In genomic region chr19:32906820-32907219, GRCm38 (mm10) we compare ENCODE assay signal across 12 mouse cellular contexts.
A peak's percentile ranks its signal among the peaks of the same experiment; 100 is the strongest.
DNase-seq lines count a peak whose midpoint lies in the region; ATAC-seq and TF ChIP-seq lines count a peak whose summit lies in the region.
"Had no signal": no experiment of that assay in that cellular context is flagged by ENCODE, and none has a peak within 500 bp of the region (broad histone marks: within the 10 kb centered on the region; RNA-seq: fewer than 3 reads in every experiment).

No protein-coding gene starts in this region.

- H3K4me3 ChIP-seq in kidney, adult 2 months (ENCODE audit: insufficient read depth, low read depth, low read length), result no peak overlapping the region
- no peak overlapping the region for H3K4me3 ChIP-seq in kidney, embryonic 15.5 days (replicated peaks)
- no peak overlapping the region for H3K4me3 ChIP-seq in lung, postnatal 0 days (ENCODE audit: low read depth, low read length)
- H3K4me3 ChIP-seq in MEL (ENCODE audit: control insufficient read depth in 1 of 2, insufficient read depth in 1 of 2, low read depth in 2 of 2, low read length in 2 of 2), result no peak overlapping the region; a peak in 1 of 4 replicates
- no peak overlapping the region for H3K4me3 ChIP-seq in bone marrow macrophage, adult 2 months (ENCODE audit: insufficient read depth, low read length)
- no peak overlapping the region for H3K4me3 ChIP-seq in intestine, postnatal 0 days (ENCODE audit: low read depth, low read length)
- H3K4me3 ChIP-seq: erythroblast, embryonic 14.5 days had no signal

- no peak for TF ChIP-seq POLR2A in kidney, adult 2 months (IDR thresholded peaks at IDR 0.05; ENCODE audit: low read depth, low read length)
- TF ChIP-seq POLR2A in MEL (IDR thresholded peaks at IDR 0.05; ENCODE audit: control insufficient read depth in 1 of 2, insufficient read depth in 1 of 2, low read depth in 1 of 2, low read length in 2 of 2, poor library complexity in 1 of 2), result no peak
- no peak for TF ChIP-seq POLR2A in bone marrow macrophage, adult 2 months (IDR thresholded peaks at IDR 0.05; ENCODE audit: borderline replicate concordance, low read depth, low read length)

- no peak overlapping the region for H3K27ac ChIP-seq in kidney, adult 2 months (ENCODE audit: insufficient read depth, low read depth, low read length)
- H3K27ac ChIP-seq in kidney, embryonic 15.5 days, result no peak overlapping the region
- 0 out of 2 replicates have a peak overlapping the region, but pooled peaks have one; percentile 67 for H3K27ac ChIP-seq in lung, postnatal 0 days (ENCODE audit: low read length)
- peak overlapping the region; percentile 89; the same call in 1 of the 2 replicates for H3K27ac ChIP-seq in MEL (ENCODE audit: control insufficient read depth, low read depth, low read length)
- peak overlapping the region; percentile 83 for H3K27ac ChIP-seq in bone marrow macrophage, adult 2 months (ENCODE audit: insufficient read depth, low read depth, low read length)
- H3K27ac ChIP-seq in intestine, postnatal 0 days (ENCODE audit: low read depth, low read length), result no peak overlapping the region
- H3K27ac ChIP-seq: hindbrain, postnatal 0 days; kidney, postnatal 0 days had no signal

- ATAC-seq in kidney, embryonic 15.5 days (replicated peaks; ENCODE audit: low FRiP score), result no peak
- ATAC-seq in lung, postnatal 0 days, result no peak
- ATAC-seq in intestine, postnatal 0 days, result no peak
- ATAC-seq: forebrain, postnatal 0 days; hindbrain, postnatal 0 days; midbrain, embryonic 16.5 days had no signal

- H3K9ac ChIP-seq in kidney, embryonic 15.5 days, result no peak overlapping the region
- H3K9ac ChIP-seq in lung, postnatal 0 days (replicated peaks; ENCODE audit: low read depth), result no peak overlapping the region
- H3K9ac ChIP-seq in MEL (ENCODE audit: control insufficient read depth, low read depth, low read length, poor library complexity, severe bottlenecking), result peak overlapping the region; percentile 59; the same call in 1 of the 2 replicates
- H3K9ac ChIP-seq in intestine, postnatal 0 days (ENCODE audit: low read depth, low read length), result no peak overlapping the region
- H3K9ac ChIP-seq: forebrain, postnatal 0 days had no signal

- TF ChIP-seq RAD21 in MEL (IDR thresholded peaks at IDR 0.05; ENCODE audit: low read depth, low read length), result no peak

- H3K27me3 ChIP-seq in kidney, adult 2 months (replicated peaks; ENCODE audit: control insufficient read depth, insufficient read depth, low read length), result no peaks in the 10 kb centered on the region
- no peaks in the 10 kb centered on the region for H3K27me3 ChIP-seq in kidney, embryonic 15.5 days
- no peaks in the 10 kb centered on the region for H3K27me3 ChIP-seq in lung, postnatal 0 days (replicated peaks; ENCODE audit: insufficient read depth, low read length)
- no peaks in the 10 kb centered on the region for H3K27me3 ChIP-seq in MEL (ENCODE audit: control insufficient read depth in 1 of 2, insufficient read depth in 2 of 2, low read length in 2 of 2)
- H3K27me3 ChIP-seq in intestine, postnatal 0 days (replicated peaks; ENCODE audit: control insufficient read depth, insufficient read depth, low read length), result no peaks in the 10 kb centered on the region

- TF ChIP-seq EP300 in lung, postnatal 0 days (IDR thresholded peaks at IDR 0.05), result no peak
- no peak for TF ChIP-seq EP300 in MEL (IDR thresholded peaks at IDR 0.05; ENCODE audit: low read depth in 1 of 2, low read length in 2 of 2)

- H3K4me2 ChIP-seq in kidney, embryonic 15.5 days, result no peak overlapping the region
- no peak overlapping the region for H3K4me2 ChIP-seq in lung, postnatal 0 days (replicated peaks; ENCODE audit: low read depth, low read length)
- H3K4me2 ChIP-seq in intestine, postnatal 0 days (replicated peaks; ENCODE audit: low read depth), result no peak overlapping the region

- H3K4me1 ChIP-seq in kidney, adult 2 months (ENCODE audit: control insufficient read depth, insufficient read depth, low read length), result no peaks in the 10 kb centered on the region
- H3K4me1 ChIP-seq in kidney, embryonic 15.5 days, result peaks cover 24% of the 10 kb centered on the region
- H3K4me1 ChIP-seq in lung, postnatal 0 days (ENCODE audit: insufficient read depth, low read depth, low read length), result peaks cover 7% of the 10 kb centered on the region; the same call in 1 of the 2 replicates
- H3K4me1 ChIP-seq in MEL (ENCODE audit: control insufficient read depth in 1 of 2, insufficient read depth in 2 of 2, low read length in 2 of 2), result peaks cover 3 to 12% of the 10 kb centered on the region in 2 experiments
- peaks cover 41% of the 10 kb centered on the region for H3K4me1 ChIP-seq in bone marrow macrophage, adult 2 months (ENCODE audit: control insufficient read depth, insufficient read depth, low read length)
- H3K4me1 ChIP-seq in intestine, postnatal 0 days (replicated peaks; ENCODE audit: control insufficient read depth, insufficient read depth, low read length), result no peaks in the 10 kb centered on the region

- WGBS in kidney, adult 2 months, result 72% methylated on average over 5 of the region's 5 CpGs
- WGBS in kidney, embryonic 15.5 days, result 71% methylated on average over 5 of the region's 5 CpGs
- 56% methylated on average over 5 of the region's 5 CpGs for WGBS in lung, postnatal 0 days
- 79% methylated on average over 5 of the region's 5 CpGs for WGBS in intestine, postnatal 0 days

- peak; percentile 28 for DNase-seq in kidney, adult 2 months
- peak; percentile 21 for DNase-seq in lung, postnatal 0 days (ENCODE audit: low spot score)
- no peak for DNase-seq in lung, postnatal 14 days
- peak; percentile 27 for DNase-seq in MEL (ENCODE audit: low read depth, low spot score)
- DNase-seq: forebrain, postnatal 0 days had no signal

- no peak for TF ChIP-seq CTCF in kidney, adult 2 months (conservative IDR thresholded peaks at IDR 0.05; ENCODE audit: insufficient read depth, insufficient read length, low read depth, low read length)
- TF ChIP-seq CTCF in lung, postnatal 0 days (IDR thresholded peaks at IDR 0.05), result no peak
- TF ChIP-seq CTCF in MEL (IDR thresholded peaks at IDR 0.05 in 2 of 3, conservative IDR thresholded peaks at IDR 0.05 in 1 of 3; ENCODE audit: control insufficient read depth in 1 of 3, insufficient read depth in 1 of 3, low read depth in 2 of 3, low read length in 3 of 3, poor library complexity in 1 of 3, severe bottlenecking in 1 of 3), result no peak
- TF ChIP-seq CTCF in bone marrow macrophage, adult 2 months (IDR thresholded peaks at IDR 0.05; ENCODE audit: low read depth, low read length), result no peak
- TF ChIP-seq CTCF in intestine, postnatal 0 days (IDR thresholded peaks at IDR 0.05; ENCODE audit: low read depth), result no peak

- H3K36me3 ChIP-seq in kidney, adult 2 months (ENCODE audit: control insufficient read depth, insufficient read depth, low read length), result no peaks in the 10 kb centered on the region
- H3K36me3 ChIP-seq in kidney, embryonic 15.5 days, result no peaks in the 10 kb centered on the region
- H3K36me3 ChIP-seq in lung, postnatal 0 days (ENCODE audit: insufficient read depth, low read length), result no peaks in the 10 kb centered on the region
- peaks cover 0 to 16% of the 10 kb centered on the region in 2 experiments; a peak in 2 of 4 replicates for H3K36me3 ChIP-seq in MEL (ENCODE audit: control insufficient read depth in 1 of 2, insufficient read depth in 2 of 2, low read length in 2 of 2)
- H3K36me3 ChIP-seq in intestine, postnatal 0 days (ENCODE audit: control insufficient read depth, insufficient read depth), result no peaks in the 10 kb centered on the region

- no peaks in the 10 kb centered on the region for H3K9me3 ChIP-seq in kidney, embryonic 15.5 days (replicated peaks)
- H3K9me3 ChIP-seq in lung, postnatal 0 days (ENCODE audit: low read length), result no peaks in the 10 kb centered on the region
- no peaks in the 10 kb centered on the region for H3K9me3 ChIP-seq in MEL (replicated peaks; ENCODE audit: insufficient read depth, low read length)
- no peaks in the 10 kb centered on the region for H3K9me3 ChIP-seq in intestine, postnatal 0 days (ENCODE audit: control insufficient read depth)

- H3K79me2 ChIP-seq in MEL (ENCODE audit: control insufficient read depth, insufficient read depth, low read length, poor library complexity), result no peaks in the 10 kb centered on the region

TF ChIP-seq in MEL, 35 proteins besides CTCF, POLR2A, EP300 and RAD21:
- TF ChIP-seq E2F4 (IDR thresholded peaks at IDR 0.05; ENCODE audit: borderline replicate concordance, low read depth, low read length), result no peak
- no peak for TF ChIP-seq MAX (IDR thresholded peaks at IDR 0.05; ENCODE audit: low read length)
- no peak for TF ChIP-seq BHLHE40 (IDR thresholded peaks at IDR 0.05; ENCODE audit: borderline replicate concordance, low read depth, low read length)
- TF ChIP-seq SIN3A (IDR thresholded peaks at IDR 0.05; ENCODE audit: low read length), result no peak
- TF ChIP-seq POLR2AphosphoS5 (IDR thresholded peaks at IDR 0.05; ENCODE audit: borderline replicate concordance, low read depth, low read length), result no peak
- no peak for TF ChIP-seq NELFE (IDR thresholded peaks at IDR 0.05; ENCODE audit: low read depth, low read length)
- TF ChIP-seq NRF1 (IDR thresholded peaks at IDR 0.05; ENCODE audit: insufficient read depth, low read depth, low read length, poor library complexity, severe bottlenecking), result no peak
- no peak for TF ChIP-seq TAL1 (IDR thresholded peaks at IDR 0.05; ENCODE audit: low read length)
- no peak for TF ChIP-seq ZKSCAN1 (IDR thresholded peaks at IDR 0.05; ENCODE audit: low read depth, low read length)
- TF ChIP-seq TCF12 (IDR thresholded peaks at IDR 0.05; ENCODE audit: low read depth, low read length), result no peak
- TF ChIP-seq ZC3H11A (IDR thresholded peaks at IDR 0.05; ENCODE audit: low read depth, low read length), result no peak
- TF ChIP-seq CHD1 (IDR thresholded peaks at IDR 0.05; ENCODE audit: low read depth, low read length), result no peak
- no peak for TF ChIP-seq GATA1 (IDR thresholded peaks at IDR 0.05; ENCODE audit: low read depth, low read length)

Comparison
In these comparisons a context has a peak if more than half of its experiments do, and no peak if none do; other contexts are left out.
1. H3K27ac ChIP-seq: peak in lung, postnatal 0 days (single experiment), MEL (single experiment) and bone marrow macrophage, adult 2 months (single experiment); none in kidney, adult 2 months (single experiment), kidney, embryonic 15.5 days (single experiment) and intestine, postnatal 0 days (single experiment).